Mouse (Mus musculus): Measurements from ENCODE around the gene Nars2.

GRCm38 (mm10) chr7:97026772-97027358, 75.6 kb downstream of the Nars2 start:
- TF ChIP-seq POLR2A (IDR thresholded peaks at IDR 0.05; ENCODE audit: borderline replicate concordance, control insufficient read depth, low read depth, low read length) (no peak), CTCF (IDR thresholded peaks at IDR 0.05; ENCODE audit: control insufficient read depth, insufficient read depth, low read length) (no peak)
